Mouse (Mus musculus): ENCODE measurements around the gene Psmb4.

GRCm38 (mm10) chr3:94869011-94869410 lies 17.8 kb downstream of the Psmb4 start:
- TF ChIP-seq POLR2A (IDR thresholded peaks at IDR 0.05; ENCODE audit: insufficient read depth, low read depth, low read length) (no peak), EP300 (IDR thresholded peaks at IDR 0.05; ENCODE audit: insufficient read depth, low read depth, low read length) (no peak), CTCF (IDR thresholded peaks at IDR 0.05) (no peak)
